Mouse (Mus musculus): Measurements from ENCODE around the gene Pou6f2.
A peak's percentile ranks its signal among the peaks of the same experiment; 100 is the strongest.

GRCm38 (mm10) chr13:18174003-18174402 lies 223.5 kb downstream of the Pou6f2 start:
- TF ChIP-seq POLR2A (IDR thresholded peaks at IDR 0.05; ENCODE audit: borderline replicate concordance, extremely low read depth, low read depth, low read length) (no peak), CTCF (IDR thresholded peaks at IDR 0.05; ENCODE audit: insufficient read depth, low read length) (peak; percentile 74)

Data from lung, adult 2 months (tissue).